Mouse (Mus musculus) monocyte, adult 59 days (primary cell): ENCODE measurements around the gene Zfp493. TPM values are rescaled to one million over a fixed set of nuclear protein-coding genes. Genes with fewer than 3 reads are reported as not detected.

ENCODE experiments used
- total RNA-seq, 2 experiments: library from RNA; stranded (reverse); gene quantifications; one replicate each; pipeline ENCODE4 v1.2.4; 2023

The Zfp493 gene
- total RNA-seq: 1 to 10 TPM in 1 of 2 experiments, under 1 TPM in 1; 0.52 to 1.8 TPM

DNA sequence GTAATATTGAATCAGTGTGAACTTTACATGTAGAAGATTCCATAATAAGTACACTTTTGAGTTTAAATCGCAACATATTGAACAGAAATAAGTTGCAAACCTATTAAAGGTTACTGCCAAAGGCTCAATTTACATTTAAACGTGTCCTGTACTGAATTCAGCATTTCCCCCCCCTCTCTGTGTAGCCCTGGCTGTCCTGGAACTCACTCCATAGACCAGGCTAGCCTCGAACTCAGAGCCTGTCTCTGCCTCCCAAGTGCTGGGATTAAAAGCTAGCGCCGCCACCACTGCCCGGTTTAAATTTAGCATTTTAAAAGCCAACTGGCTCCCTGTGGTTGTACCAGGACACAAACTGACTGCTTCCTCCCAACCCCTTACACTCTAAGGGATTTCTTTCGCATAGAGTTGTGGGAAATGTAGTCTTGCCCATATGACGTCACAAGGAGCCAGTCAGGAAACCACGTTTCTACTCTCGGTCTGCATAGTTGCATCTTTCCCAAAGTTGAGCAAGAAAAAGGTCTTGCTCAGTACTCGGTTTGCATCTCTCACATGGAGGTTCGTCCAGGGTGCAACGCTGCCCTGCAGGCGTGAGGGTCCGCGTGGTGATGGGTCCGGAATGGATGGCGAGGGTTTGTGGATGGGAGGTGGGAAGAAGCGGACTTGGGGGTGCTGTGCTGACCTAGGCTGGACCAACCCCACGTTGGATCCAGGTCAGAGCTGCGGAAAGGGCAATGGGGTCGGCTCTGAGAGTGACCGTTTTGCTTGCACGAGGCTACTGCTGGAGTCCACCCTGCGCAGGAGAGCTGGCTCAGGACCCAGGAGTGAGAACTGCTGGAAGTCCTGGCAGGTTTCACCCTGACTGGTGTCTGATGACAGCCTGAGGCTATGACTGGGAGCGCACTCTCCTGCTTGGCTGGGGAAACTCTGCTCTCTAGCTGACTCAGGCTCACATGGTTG, at the start of gene Zfp493:
Gene Zfp493 (plus strand): TSS at position 429 of the 957 bp plus-strand sequence.

DNA sequence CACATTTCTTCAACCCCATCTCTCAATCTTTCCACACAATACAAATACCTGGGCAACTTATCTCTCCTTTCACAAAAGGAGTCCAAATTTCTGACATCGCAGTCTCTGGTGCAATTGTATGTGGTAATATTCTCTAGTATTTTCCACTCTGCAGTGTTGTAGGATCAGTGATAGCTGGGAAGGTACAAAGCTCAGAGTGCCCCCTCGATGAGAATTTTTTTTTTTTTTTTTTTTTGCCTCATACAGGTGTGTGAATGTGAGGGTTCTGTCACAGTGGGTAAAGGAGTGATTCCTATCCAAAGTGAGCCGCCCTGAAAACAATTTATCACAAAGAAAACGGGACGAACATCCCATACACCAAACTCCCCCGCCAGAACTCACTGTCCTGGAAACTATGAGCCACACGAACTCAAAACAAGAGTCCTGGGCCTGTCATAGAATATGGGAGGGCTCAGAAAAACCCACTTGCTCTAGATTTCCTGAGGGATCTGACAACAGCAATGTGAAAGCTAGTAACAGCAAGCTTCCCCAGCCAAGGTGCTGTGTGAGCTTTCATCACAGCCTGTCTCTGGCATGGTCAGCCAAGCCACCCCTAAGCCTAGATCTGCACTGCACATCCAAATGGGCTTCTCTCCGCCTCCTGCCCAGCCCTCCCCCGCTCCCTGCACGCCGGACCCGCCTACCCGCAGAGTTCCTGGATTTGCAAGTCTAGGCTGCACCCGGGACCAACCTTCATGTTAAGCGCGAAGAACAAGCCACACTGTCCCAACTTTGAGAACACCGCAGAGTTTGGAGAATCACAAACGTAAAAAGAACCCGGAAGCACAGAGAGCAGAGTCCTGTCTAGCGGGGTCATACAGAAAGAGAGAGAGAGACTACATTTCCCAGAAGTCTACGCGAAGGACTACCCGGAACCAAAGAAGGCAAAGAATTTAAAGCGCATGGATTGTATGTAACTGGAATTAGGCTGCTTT, 24.9 kb upstream of the Zfp493 start, which contains the start of gene Zfp85:
Gene Zfp85 (minus strand): TSS at position 896 of the 974 bp plus-strand sequence.

DNA sequence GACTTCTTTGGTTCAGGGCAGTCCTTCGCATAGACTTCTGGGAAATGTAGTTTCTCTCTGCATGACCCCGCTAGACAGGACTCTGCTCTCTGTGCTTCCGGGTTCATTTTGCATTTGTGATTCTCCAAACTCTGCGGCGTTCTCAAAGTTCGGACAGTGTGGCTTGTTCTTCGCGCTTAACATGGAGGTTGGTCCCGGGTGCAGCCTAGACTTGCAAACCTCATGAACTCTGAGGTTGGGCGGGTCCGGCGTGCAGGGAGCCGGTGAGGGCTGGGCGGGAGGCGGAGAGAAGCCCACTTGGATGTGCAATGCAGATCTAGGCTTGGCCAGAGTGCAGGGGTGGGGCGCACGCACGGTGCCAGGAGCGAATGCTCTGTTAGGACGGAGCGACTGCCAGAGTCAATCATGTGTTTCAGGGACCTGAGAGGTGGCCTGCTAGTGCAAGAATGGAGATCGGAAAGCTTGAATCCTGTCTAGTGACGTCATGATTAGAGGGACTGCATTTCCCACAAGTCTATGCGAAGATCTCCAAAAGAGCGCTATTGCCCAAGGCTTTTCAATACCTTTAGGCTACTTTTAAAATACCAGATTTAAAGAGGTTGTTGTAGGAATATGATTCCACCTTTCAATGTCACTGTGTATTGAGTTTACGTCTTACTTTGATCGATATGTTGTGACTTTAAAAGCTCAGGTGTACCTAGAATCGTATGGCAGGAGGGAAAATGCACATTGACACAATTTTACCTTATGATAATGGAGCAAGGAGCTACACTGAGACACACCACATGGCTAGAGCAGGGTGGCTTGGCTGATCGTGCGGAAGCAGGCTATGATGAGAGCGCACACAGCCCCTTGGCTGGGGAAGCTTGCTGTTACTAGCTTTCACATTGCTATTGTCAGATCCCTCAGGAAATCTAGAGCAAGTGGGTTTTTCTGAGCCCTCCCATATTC, 34.5 kb downstream of the Zfp493 start, which contains the start of gene Zfp273:
Gene Zfp273 (plus strand): TSS at position 31 of the 951 bp plus-strand sequence.

DNA sequence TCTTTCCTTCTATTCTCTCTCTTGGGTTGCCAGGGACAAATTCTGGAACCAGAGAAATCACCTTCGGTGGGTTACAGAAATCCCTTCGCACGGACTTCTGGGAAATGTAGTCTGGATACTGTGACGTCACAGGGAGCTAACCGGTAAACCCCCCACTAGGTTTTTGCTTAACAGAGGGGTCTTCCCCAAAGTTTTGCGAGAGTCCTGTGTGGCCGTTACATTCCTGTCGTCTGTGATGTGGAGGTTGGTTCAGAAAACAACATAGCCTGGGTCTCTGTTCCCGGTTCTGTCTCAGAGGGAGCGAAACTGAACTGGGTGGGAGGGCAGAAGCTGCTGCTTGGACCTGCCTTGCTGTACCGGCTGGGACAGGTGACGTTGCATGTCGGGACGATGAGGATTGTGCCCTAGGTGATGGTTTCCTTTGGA, 51.4 kb downstream of the Zfp493 start, which contains the start of gene Gm10037:
Gene Gm10037 (plus strand): TSS at position 196 of the 426 bp plus-strand sequence.

Other genes starting within 250 kb of the Zfp493 start
- 1 to 10 TPM; 6.6 to 6.9 TPM for gene Zfp748, start 225.9 kb upstream of the Zfp493 start, total RNA-seq
- gene Zfp729b, start 170.0 kb upstream of the Zfp493 start, total RNA-seq: 10 to 100 TPM; 11.9 to 13.8 TPM
- 1 to 10 TPM in 1 of 2 experiments, not detected in 1; 2.1 TPM for gene Gm49345, start 141.9 kb upstream of the Zfp493 start, total RNA-seq
- gene Zfp729a, start 141.9 kb upstream of the Zfp493 start, total RNA-seq: 10 to 100 TPM; 10.1 to 11.9 TPM
- 10 to 100 TPM in 1 of 2 experiments, 1 to 10 TPM in 1; 7.5 to 10.5 TPM for gene Zfp738, start 92.6 kb upstream of the Zfp493 start, total RNA-seq
- 10 to 100 TPM; 10.8 to 12.0 TPM for gene Zfp65, start 50.5 kb upstream of the Zfp493 start, total RNA-seq
- 1 to 10 TPM; 1.9 to 3.7 TPM for gene Zfp85, start 24.5 kb upstream of the Zfp493 start, total RNA-seq
- gene Zfp273, start 34.0 kb downstream of the Zfp493 start, total RNA-seq: 1 to 10 TPM; 2.1 to 2.5 TPM
- not detected for gene Gm10037, start 51.4 kb downstream of the Zfp493 start, total RNA-seq
- gene BC048507, start 83.6 kb downstream of the Zfp493 start, total RNA-seq: not detected